Mouse (Mus musculus): ENCODE results near the gene Amph. TPM values are rescaled to one million over a fixed set of nuclear protein-coding genes. Genes with fewer than 3 reads are reported as not detected.

The Amph gene
- polyA plus RNA-seq, 1 experiment = 159 TPM

GRCm38 (mm10) chr13:19149574-19149973 lies 201.6 kb downstream of the Amph start:
- WGBS = 83% methylated on average over 8 of the region's 8 CpGs
- Histone ChIP-seq H3K4me1 (ENCODE audit: control insufficient read depth, insufficient read depth, low read length) (no peaks in the 10 kb centered on the region), H3K27me3 (ENCODE audit: control insufficient read depth, insufficient read depth, low read length) (no peaks in the 10 kb centered on the region), H3K27ac (ENCODE audit: insufficient read depth, low read length) (no peak overlapping the region), H3K4me3 (replicated peaks; ENCODE audit: insufficient read depth, low read depth, low read length) (no peak overlapping the region)
- no peak for DNase-seq
- TF ChIP-seq CTCF (IDR thresholded peaks at IDR 0.05; ENCODE audit: borderline replicate concordance, insufficient read depth, low read depth, low read length) (no peak), POLR2A (IDR thresholded peaks at IDR 0.05; ENCODE audit: borderline replicate concordance, insufficient read depth, low read length) (no peak)

DNA sequence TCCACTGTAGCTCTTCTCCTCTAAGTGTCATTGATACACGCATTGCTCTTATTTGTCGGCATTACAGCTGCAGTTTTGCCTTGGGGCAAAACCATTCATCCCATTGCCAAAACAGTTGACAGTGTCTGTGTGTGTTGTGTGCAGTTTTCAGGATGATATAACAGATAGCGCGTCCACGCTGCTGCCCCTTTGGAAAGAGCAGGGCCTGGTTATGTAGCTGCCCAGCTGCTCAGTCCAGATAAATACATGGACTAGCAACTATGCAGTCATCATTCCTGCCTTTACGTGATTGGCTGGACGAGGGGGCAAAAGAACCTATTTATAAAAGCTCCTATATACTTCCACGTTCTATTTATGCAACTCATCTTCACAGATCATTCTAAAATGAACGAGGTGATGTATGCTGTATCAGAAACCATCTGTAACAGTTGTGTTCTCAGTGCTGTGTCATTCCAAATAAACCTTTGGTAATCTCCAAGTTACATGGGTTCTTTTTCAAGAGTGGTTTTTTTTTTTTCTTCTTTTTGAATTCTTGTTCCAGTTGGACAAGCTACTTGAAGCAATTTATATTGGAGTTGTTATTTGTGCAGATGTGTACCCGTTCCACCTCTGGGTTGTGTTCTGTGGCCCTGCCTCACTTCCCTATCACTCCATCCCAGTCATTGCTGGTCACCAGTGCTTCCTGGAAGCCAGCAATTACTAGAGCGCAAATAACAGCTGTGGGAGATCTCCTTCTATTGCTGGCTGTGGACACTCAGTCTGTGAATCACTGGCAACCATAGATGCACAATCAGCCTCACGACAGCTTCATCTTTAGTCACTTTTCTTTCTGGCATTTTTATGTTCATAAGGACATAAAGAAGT lies 202.7 kb downstream of the Amph start:
- TF ChIP-seq CTCF (IDR thresholded peaks at IDR 0.05; ENCODE audit: borderline replicate concordance, insufficient read depth, low read depth, low read length) (no peak), POLR2A (IDR thresholded peaks at IDR 0.05; ENCODE audit: borderline replicate concordance, insufficient read depth, low read length) (no peak)
- H3K27me3 ChIP-seq (ENCODE audit: control insufficient read depth, insufficient read depth, low read length) = no peaks in the 10 kb centered on the region
- DNase-seq = no peak
- no peaks in the 10 kb centered on the region for H3K4me1 ChIP-seq (ENCODE audit: control insufficient read depth, insufficient read depth, low read length)
- no peak overlapping the region for H3K27ac ChIP-seq (ENCODE audit: insufficient read depth, low read length)
- H3K4me3 ChIP-seq (replicated peaks; ENCODE audit: insufficient read depth, low read depth, low read length) = no peak overlapping the region
- WGBS = 86% methylated on average over 12 of the region's 12 CpGs

DNA sequence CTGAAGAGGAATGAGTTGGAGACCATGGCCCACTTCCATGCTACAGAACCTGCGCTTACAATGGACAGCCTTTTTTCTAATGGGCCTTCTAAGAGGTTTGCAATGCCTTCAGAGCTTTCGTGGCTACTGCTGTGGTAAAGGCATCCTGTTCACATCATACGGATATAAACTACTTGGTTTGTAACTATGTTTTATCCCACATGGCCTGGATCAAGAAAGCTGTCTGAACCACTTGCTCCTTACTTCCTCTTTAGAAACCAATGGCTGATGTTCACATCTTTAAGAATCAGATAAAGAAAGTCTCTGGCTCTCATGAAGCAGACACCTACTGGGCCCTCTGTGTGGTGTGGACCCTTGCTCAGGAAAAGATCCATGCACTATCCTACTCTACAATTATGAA lies 204.1 kb downstream of the Amph start:
- Histone ChIP-seq H3K4me3 (replicated peaks; ENCODE audit: insufficient read depth, low read depth, low read length) (no peak overlapping the region), H3K27ac (ENCODE audit: insufficient read depth, low read length) (no peak overlapping the region), H3K4me1 (ENCODE audit: control insufficient read depth, insufficient read depth, low read length) (no peaks in the 10 kb centered on the region), H3K27me3 (ENCODE audit: control insufficient read depth, insufficient read depth, low read length) (no peaks in the 10 kb centered on the region)
- DNase-seq = no peak
- TF ChIP-seq POLR2A (IDR thresholded peaks at IDR 0.05; ENCODE audit: borderline replicate concordance, insufficient read depth, low read length) (no peak), CTCF (IDR thresholded peaks at IDR 0.05; ENCODE audit: borderline replicate concordance, insufficient read depth, low read depth, low read length) (no peak)
- WGBS = 96% methylated on average over 3 of the region's 3 CpGs

- TF ChIP-seq CTCF (IDR thresholded peaks at IDR 0.05; ENCODE audit: borderline replicate concordance, insufficient read depth, low read depth, low read length) (peak; percentile 56; the same call in 1 of the 2 replicates), POLR2A (IDR thresholded peaks at IDR 0.05; ENCODE audit: borderline replicate concordance, insufficient read depth, low read length) (no peak)
- peaks cover 9% of the 10 kb centered on the region for H3K4me1 ChIP-seq (ENCODE audit: control insufficient read depth, insufficient read depth, low read length)
- WGBS = 24% methylated on average over 4 of the region's 4 CpGs
- no peaks in the 10 kb centered on the region for H3K27me3 ChIP-seq (ENCODE audit: control insufficient read depth, insufficient read depth, low read length)
- no peak overlapping the region for H3K27ac ChIP-seq (ENCODE audit: insufficient read depth, low read length)
- DNase-seq = peak; percentile 48 to 60
- no peak overlapping the region for H3K4me3 ChIP-seq (replicated peaks; ENCODE audit: insufficient read depth, low read depth, low read length)
Observed at GRCm38 (mm10) chr13:19158484-19158883, 210.5 kb downstream of the Amph start.

GRCm38 (mm10) chr13:19160616-19161015 lies 212.6 kb downstream of the Amph start:
- no peaks in the 10 kb centered on the region for H3K27me3 ChIP-seq (ENCODE audit: control insufficient read depth, insufficient read depth, low read length)
- no peak for TF ChIP-seq CTCF (IDR thresholded peaks at IDR 0.05; ENCODE audit: borderline replicate concordance, insufficient read depth, low read depth, low read length)
- no peak for TF ChIP-seq POLR2A (IDR thresholded peaks at IDR 0.05; ENCODE audit: borderline replicate concordance, insufficient read depth, low read length)
- H3K4me3 ChIP-seq (replicated peaks; ENCODE audit: insufficient read depth, low read depth, low read length) = no peak overlapping the region
- peak in 1 of 2 experiments; percentile 18 for DNase-seq
- H3K27ac ChIP-seq (ENCODE audit: insufficient read depth, low read length) = peak overlapping the region; percentile 28; the same call in 1 of the 2 replicates
- H3K4me1 ChIP-seq (ENCODE audit: control insufficient read depth, insufficient read depth, low read length) = peaks cover 9% of the 10 kb centered on the region
- whole genome bisulfite sequencing = 8% methylated on average over 7 of the region's 7 CpGs

DNA sequence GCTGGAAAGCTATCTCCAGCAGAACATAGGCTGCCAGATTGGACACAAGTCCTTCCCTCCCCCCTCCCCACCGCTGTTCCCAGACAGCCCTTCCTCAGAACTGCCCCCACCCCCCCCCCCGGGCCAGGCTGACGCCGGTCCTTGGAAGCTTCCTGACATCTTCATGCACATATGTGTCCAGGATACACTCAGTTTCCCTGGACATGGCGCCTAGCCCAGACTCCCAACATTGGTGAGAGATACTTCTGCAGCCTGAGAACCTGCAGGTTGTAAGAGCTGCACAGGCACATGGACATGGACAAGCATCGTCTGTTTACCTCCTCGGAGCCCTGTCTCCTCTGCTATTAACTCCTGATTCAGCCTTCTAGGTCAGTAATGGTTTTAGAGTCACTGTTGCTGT lies 213.1 kb downstream of the Amph start:
- no peak overlapping the region; the same call in 1 of the 2 replicates for H3K27ac ChIP-seq (ENCODE audit: insufficient read depth, low read length)
- H3K4me1 ChIP-seq (ENCODE audit: control insufficient read depth, insufficient read depth, low read length) = peaks cover 9% of the 10 kb centered on the region
- peak in 1 of 2 experiments; percentile 20 for DNase-seq
- no peaks in the 10 kb centered on the region for H3K27me3 ChIP-seq (ENCODE audit: control insufficient read depth, insufficient read depth, low read length)
- H3K4me3 ChIP-seq (replicated peaks; ENCODE audit: insufficient read depth, low read depth, low read length) = no peak overlapping the region
- TF ChIP-seq CTCF (IDR thresholded peaks at IDR 0.05; ENCODE audit: borderline replicate concordance, insufficient read depth, low read depth, low read length) (no peak), POLR2A (IDR thresholded peaks at IDR 0.05; ENCODE audit: borderline replicate concordance, insufficient read depth, low read length) (no peak)
- 5% methylated on average over 7 of the region's 7 CpGs for WGBS

DNA sequence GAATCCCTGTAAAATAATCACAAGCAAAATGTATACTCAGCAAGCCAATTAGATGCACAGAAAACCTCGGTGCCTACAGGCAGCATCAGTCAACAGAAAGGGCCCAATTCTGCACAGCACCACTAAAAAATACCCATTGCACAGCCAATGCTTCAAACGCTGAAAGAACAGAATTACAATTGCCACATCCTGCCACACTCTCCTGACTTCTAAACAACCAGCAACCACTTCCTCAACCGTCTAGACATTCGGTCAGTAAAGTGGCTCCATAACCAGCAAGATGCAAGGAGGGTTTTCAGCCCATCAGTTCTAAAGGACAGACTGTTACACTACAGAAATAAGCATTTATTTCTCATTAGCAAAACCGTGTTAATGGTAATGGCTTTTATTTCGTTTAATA lies 214.1 kb downstream of the Amph start:
- H3K27me3 ChIP-seq (ENCODE audit: control insufficient read depth, insufficient read depth, low read length) = no peaks in the 10 kb centered on the region
- H3K4me1 ChIP-seq (ENCODE audit: control insufficient read depth, insufficient read depth, low read length) = peaks cover 9% of the 10 kb centered on the region
- no peak for DNase-seq
- H3K27ac ChIP-seq (ENCODE audit: insufficient read depth, low read length) = no peak overlapping the region
- H3K4me3 ChIP-seq (replicated peaks; ENCODE audit: insufficient read depth, low read depth, low read length) = no peak overlapping the region
- 87% methylated on average over 6 of the region's 6 CpGs for WGBS
- TF ChIP-seq CTCF (IDR thresholded peaks at IDR 0.05; ENCODE audit: borderline replicate concordance, insufficient read depth, low read depth, low read length) (no peak), POLR2A (IDR thresholded peaks at IDR 0.05; ENCODE audit: borderline replicate concordance, insufficient read depth, low read length) (no peak)

All from cerebellum, adult 2 months (tissue).